Mouse (Mus musculus) erythroblast, embryonic 14.5 days (primary cell): ENCODE data around the gene Mgst3.

Source experiments
- GATA1 ChIP-seq: IDR thresholded peaks from 2 replicates; pipeline ENCODE4 v1.6.1; 2012; ENCODE audit warnings: low read length, inconsistent platforms, mixed read lengths
- TAL1 ChIP-seq: IDR thresholded peaks from 3 replicates; pipeline ENCODE4 v1.6.1; 2012; ENCODE audit warnings: low read length, inconsistent platforms, mixed read lengths

GRCm38 (mm10) chr1:167386466-167386865, 7.2 kb downstream of the Mgst3 start:
- TF ChIP-seq GATA1 = no peak
- TF ChIP-seq TAL1 = no peak
